Mouse (Mus musculus): ENCODE results near the gene Cacng6. TPM values are rescaled to one million over a fixed set of nuclear protein-coding genes. Genes with fewer than 3 reads are reported as not detected.
A peak's percentile ranks its signal among the peaks of the same experiment; 100 is the strongest.

Gene Cacng6
- polyA plus RNA-seq, 1 experiment from 2014 or later, result 0.29 TPM

- Histone ChIP-seq H3K27me3 (ENCODE audit: control insufficient read depth, insufficient read depth, low read length) (no peaks in the 10 kb centered on the region), H3K4me3 (ENCODE audit: low read depth, low read length) (no peak overlapping the region), H3K4me2 (ENCODE audit: low read depth, low read length) (no peak overlapping the region), H3K27ac (ENCODE audit: low read depth, low read length) (no peak overlapping the region), H3K36me3 (ENCODE audit: control insufficient read depth, insufficient read depth, low read length) (no peaks in the 10 kb centered on the region), H3K9ac (replicated peaks; ENCODE audit: low read depth, low read length) (no peak overlapping the region), H3K9me3 (ENCODE audit: control insufficient read depth, low read length) (no peaks in the 10 kb centered on the region), H3K4me1 (ENCODE audit: control insufficient read depth, insufficient read depth, low read length) (no peaks in the 10 kb centered on the region)
- 80% methylated on average over 4 of the region's 4 CpGs for WGBS
- no peak for ATAC-seq (ENCODE audit: low read depth)
Measured at GRCm38 (mm10) chr7:3447026-3447425, 23.0 kb downstream of the Cacng6 start.

GRCm38 (mm10) chr7:3448737-3449454 lies 24.9 kb downstream of the Cacng6 start:
- H3K27me3 ChIP-seq (ENCODE audit: control insufficient read depth, insufficient read depth, low read length), result no peaks in the 10 kb centered on the region
- WGBS, result 18% methylated on average over 15 of the region's 15 CpGs
- peak; percentile 78 for ATAC-seq (ENCODE audit: low read depth)
- no peak overlapping the region; the same call in 1 of the 2 replicates for H3K4me2 ChIP-seq (ENCODE audit: low read depth, low read length)
- no peak overlapping the region for H3K9ac ChIP-seq (replicated peaks; ENCODE audit: low read depth, low read length)
- H3K9me3 ChIP-seq (ENCODE audit: control insufficient read depth, low read length), result no peaks in the 10 kb centered on the region
- H3K4me1 ChIP-seq (ENCODE audit: control insufficient read depth, insufficient read depth, low read length), result no peaks in the 10 kb centered on the region
- H3K4me3 ChIP-seq (ENCODE audit: low read depth, low read length), result no peak overlapping the region
- H3K36me3 ChIP-seq (ENCODE audit: control insufficient read depth, insufficient read depth, low read length), result no peaks in the 10 kb centered on the region
- H3K27ac ChIP-seq (ENCODE audit: low read depth, low read length), result no peak overlapping the region

DNA sequence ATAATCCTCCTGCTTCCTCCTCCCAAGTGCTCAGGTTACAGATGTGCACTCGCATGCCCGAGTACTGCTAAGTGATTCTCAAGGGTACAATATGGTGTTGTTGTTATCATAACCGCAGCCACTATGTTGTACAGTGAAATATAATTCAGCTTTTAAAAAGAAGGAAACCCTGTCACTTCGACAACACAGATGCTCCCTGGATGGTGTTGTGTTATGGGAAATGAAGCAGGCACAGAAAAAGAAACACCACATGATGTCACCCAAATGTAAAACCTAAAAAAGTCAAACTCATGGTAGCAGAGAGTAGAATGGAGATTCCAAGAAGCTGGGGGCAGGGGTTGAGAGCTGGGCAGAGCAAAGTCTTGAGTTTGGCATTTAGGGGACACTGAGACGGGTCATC lies 26.7 kb downstream of the Cacng6 start:
- H3K27me3 ChIP-seq (ENCODE audit: control insufficient read depth, insufficient read depth, low read length), result no peaks in the 10 kb centered on the region
- no peak overlapping the region for H3K4me3 ChIP-seq (ENCODE audit: low read depth, low read length)
- no peaks in the 10 kb centered on the region for H3K9me3 ChIP-seq (ENCODE audit: control insufficient read depth, low read length)
- H3K27ac ChIP-seq (ENCODE audit: low read depth, low read length), result no peak overlapping the region
- no peak for ATAC-seq (ENCODE audit: low read depth)
- H3K9ac ChIP-seq (replicated peaks; ENCODE audit: low read depth, low read length), result no peak overlapping the region
- 65% methylated on average over 5 of the region's 5 CpGs for whole genome bisulfite sequencing
- no peak overlapping the region for H3K4me2 ChIP-seq (ENCODE audit: low read depth, low read length)
- H3K36me3 ChIP-seq (ENCODE audit: control insufficient read depth, insufficient read depth, low read length), result no peaks in the 10 kb centered on the region
- no peaks in the 10 kb centered on the region for H3K4me1 ChIP-seq (ENCODE audit: control insufficient read depth, insufficient read depth, low read length)

DNA sequence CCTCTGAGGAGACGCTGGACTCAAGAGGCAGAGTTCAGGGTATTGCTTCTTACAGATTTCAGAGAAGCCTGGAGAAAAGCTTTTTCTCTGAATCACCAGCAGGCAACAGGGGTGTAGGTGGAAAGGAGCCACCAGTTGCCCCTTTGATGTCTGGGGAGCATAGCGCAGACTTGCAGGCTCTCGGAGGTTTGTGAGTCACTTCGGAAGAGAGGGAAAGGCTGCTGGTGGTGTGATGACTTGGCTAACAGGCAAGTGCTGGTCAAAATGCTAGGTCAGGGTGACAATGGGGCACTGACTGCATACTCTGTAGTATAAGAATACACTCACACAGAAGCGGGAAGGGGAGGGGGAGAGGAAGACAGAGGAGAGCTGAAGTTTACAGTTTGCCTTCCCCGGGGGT lies 27.2 kb downstream of the Cacng6 start:
- H3K4me1 ChIP-seq (ENCODE audit: control insufficient read depth, insufficient read depth, low read length), result no peaks in the 10 kb centered on the region
- ATAC-seq (ENCODE audit: low read depth), result no peak
- H3K36me3 ChIP-seq (ENCODE audit: control insufficient read depth, insufficient read depth, low read length), result no peaks in the 10 kb centered on the region
- 50% methylated on average over 6 of the region's 6 CpGs for whole genome bisulfite sequencing
- no peaks in the 10 kb centered on the region for H3K9me3 ChIP-seq (ENCODE audit: control insufficient read depth, low read length)
- H3K27ac ChIP-seq (ENCODE audit: low read depth, low read length), result no peak overlapping the region
- H3K4me2 ChIP-seq (ENCODE audit: low read depth, low read length), result no peak overlapping the region
- no peaks in the 10 kb centered on the region for H3K27me3 ChIP-seq (ENCODE audit: control insufficient read depth, insufficient read depth, low read length)
- no peak overlapping the region for H3K4me3 ChIP-seq (ENCODE audit: low read depth, low read length)
- no peak overlapping the region for H3K9ac ChIP-seq (replicated peaks; ENCODE audit: low read depth, low read length)

DNA sequence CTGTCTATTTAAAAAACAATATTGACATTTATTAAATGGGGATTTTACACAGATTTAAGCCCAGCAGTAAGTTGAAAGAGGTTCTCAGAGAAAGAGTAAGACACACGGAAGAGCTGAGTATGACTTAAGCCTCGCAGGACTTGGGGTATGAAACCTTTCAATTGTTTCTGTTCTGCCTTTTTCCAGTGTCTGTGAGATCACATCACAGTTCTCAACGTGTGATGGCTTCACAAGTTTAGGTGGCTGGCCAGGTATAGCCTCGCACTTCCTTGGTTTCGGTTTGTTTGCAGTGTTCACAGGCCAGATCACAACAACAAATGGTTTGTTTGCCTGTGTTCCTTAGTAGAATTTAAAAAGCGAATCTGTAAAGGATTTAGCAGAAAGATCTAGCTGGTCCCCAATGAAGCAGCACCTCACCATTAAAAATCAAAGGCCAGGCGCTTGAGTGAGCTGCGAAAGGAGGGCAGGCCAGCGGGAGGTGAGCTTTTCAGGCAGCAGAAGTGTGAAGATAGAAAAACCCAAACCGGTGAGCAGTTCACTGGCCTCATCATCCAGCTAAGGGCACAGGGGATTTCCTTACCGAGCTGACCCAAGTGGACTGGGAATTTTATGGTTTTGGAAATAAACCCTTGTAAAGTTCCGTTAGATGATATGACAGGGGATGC lies 29.0 kb downstream of the Cacng6 start:
- H3K27ac ChIP-seq (ENCODE audit: low read depth, low read length), result no peak overlapping the region
- no peak overlapping the region for H3K4me3 ChIP-seq (ENCODE audit: low read depth, low read length)
- no peak for ATAC-seq (ENCODE audit: low read depth)
- WGBS, result 59% methylated on average over 12 of the region's 12 CpGs
- H3K27me3 ChIP-seq (ENCODE audit: control insufficient read depth, insufficient read depth, low read length), result no peaks in the 10 kb centered on the region
- no peaks in the 10 kb centered on the region for H3K36me3 ChIP-seq (ENCODE audit: control insufficient read depth, insufficient read depth, low read length)
- no peaks in the 10 kb centered on the region for H3K9me3 ChIP-seq (ENCODE audit: control insufficient read depth, low read length)
- no peak overlapping the region for H3K4me2 ChIP-seq (ENCODE audit: low read depth, low read length)
- no peaks in the 10 kb centered on the region for H3K4me1 ChIP-seq (ENCODE audit: control insufficient read depth, insufficient read depth, low read length)
- no peak overlapping the region for H3K9ac ChIP-seq (replicated peaks; ENCODE audit: low read depth, low read length)

GRCm38 (mm10) chr7:3453486-3454183 lies 29.6 kb downstream of the Cacng6 start:
- no peak overlapping the region for H3K9ac ChIP-seq (replicated peaks; ENCODE audit: low read depth, low read length)
- ATAC-seq (ENCODE audit: low read depth), result no peak
- H3K36me3 ChIP-seq (ENCODE audit: control insufficient read depth, insufficient read depth, low read length), result no peaks in the 10 kb centered on the region
- H3K9me3 ChIP-seq (ENCODE audit: control insufficient read depth, low read length), result no peaks in the 10 kb centered on the region
- no peak overlapping the region for H3K4me3 ChIP-seq (ENCODE audit: low read depth, low read length)
- no peak overlapping the region for H3K4me2 ChIP-seq (ENCODE audit: low read depth, low read length)
- no peaks in the 10 kb centered on the region for H3K27me3 ChIP-seq (ENCODE audit: control insufficient read depth, insufficient read depth, low read length)
- no peaks in the 10 kb centered on the region for H3K4me1 ChIP-seq (ENCODE audit: control insufficient read depth, insufficient read depth, low read length)
- no peak overlapping the region for H3K27ac ChIP-seq (ENCODE audit: low read depth, low read length)
- WGBS, result 64% methylated on average over 10 of the region's 11 CpGs

DNA sequence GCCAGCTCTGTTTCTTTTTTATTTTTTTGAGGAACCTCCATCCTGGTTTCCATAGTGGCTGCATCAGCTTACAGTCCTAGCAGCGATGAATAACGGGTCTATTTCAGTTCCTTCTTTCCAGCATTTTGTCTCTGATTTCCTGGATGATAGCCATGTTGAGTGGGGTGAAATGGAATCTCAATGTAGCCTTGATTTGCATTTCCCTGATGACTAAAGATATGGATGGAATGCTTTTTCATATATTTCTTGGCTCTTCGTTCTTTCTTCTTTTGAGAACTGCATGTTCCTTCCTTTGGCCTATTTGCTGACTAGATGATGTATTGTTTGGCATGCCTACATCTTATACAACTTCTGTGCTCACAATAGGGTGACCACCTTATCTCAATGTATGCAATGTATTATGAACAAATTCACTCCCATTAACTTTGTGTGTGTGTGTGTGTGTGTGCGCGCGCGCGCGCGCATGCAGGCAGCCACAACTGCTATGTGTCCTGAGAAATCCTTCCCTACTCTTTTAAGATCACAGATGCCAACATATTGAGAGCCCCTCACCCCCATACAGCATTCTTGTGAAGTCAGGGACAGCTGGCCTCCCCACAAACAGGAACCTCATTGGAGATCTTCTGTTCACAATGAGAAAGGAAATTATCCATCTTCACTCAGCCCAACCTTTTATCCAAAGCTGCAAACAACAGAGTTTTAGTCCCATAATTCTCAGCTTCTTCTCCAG lies 33.3 kb downstream of the Cacng6 start:
- Histone ChIP-seq H3K4me3 (ENCODE audit: low read depth, low read length) (no peak overlapping the region), H3K27me3 (ENCODE audit: control insufficient read depth, insufficient read depth, low read length) (no peaks in the 10 kb centered on the region), H3K9me3 (ENCODE audit: control insufficient read depth, low read length) (no peaks in the 10 kb centered on the region), H3K36me3 (ENCODE audit: control insufficient read depth, insufficient read depth, low read length) (no peaks in the 10 kb centered on the region), H3K27ac (ENCODE audit: low read depth, low read length) (no peak overlapping the region), H3K4me2 (ENCODE audit: low read depth, low read length) (no peak overlapping the region), H3K9ac (replicated peaks; ENCODE audit: low read depth, low read length) (no peak overlapping the region), H3K4me1 (ENCODE audit: control insufficient read depth, insufficient read depth, low read length) (no peaks in the 10 kb centered on the region)
- no peak for ATAC-seq (ENCODE audit: low read depth)
- WGBS, result 95% methylated on average over 10 of the region's 10 CpGs

DNA sequence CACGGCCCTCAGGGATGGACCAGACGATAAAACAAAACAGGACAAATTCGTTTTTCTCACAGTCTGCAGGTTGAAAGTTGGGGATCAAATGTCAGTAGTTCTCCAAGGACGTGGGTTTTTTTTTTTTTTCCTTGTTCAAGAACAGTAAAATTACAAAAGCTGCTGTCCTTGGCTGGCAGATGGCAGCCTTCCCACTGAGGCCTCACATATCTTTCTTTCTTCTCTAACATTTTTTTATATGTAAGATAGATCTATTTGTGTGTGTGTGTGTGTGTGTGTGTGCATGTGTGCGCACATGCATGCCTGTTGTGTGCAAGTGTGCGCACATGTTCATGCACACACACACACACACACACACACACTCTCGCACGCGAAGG lies 33.8 kb downstream of the Cacng6 start:
- H3K4me2 ChIP-seq (ENCODE audit: low read depth, low read length), result no peak overlapping the region
- no peaks in the 10 kb centered on the region for H3K36me3 ChIP-seq (ENCODE audit: control insufficient read depth, insufficient read depth, low read length)
- ATAC-seq (ENCODE audit: low read depth), result no peak
- H3K9me3 ChIP-seq (ENCODE audit: control insufficient read depth, low read length), result no peaks in the 10 kb centered on the region
- no peak overlapping the region for H3K27ac ChIP-seq (ENCODE audit: low read depth, low read length)
- H3K27me3 ChIP-seq (ENCODE audit: control insufficient read depth, insufficient read depth, low read length), result no peaks in the 10 kb centered on the region
- WGBS, result 80% methylated on average over 9 of the region's 9 CpGs
- no peak overlapping the region for H3K9ac ChIP-seq (replicated peaks; ENCODE audit: low read depth, low read length)
- H3K4me1 ChIP-seq (ENCODE audit: control insufficient read depth, insufficient read depth, low read length), result no peaks in the 10 kb centered on the region
- no peak overlapping the region for H3K4me3 ChIP-seq (ENCODE audit: low read depth, low read length)

All from neural tube, embryonic 14.5 days (tissue).